Mouse (Mus musculus) ovary, postnatal 14 days (tissue): Measurements from ENCODE around the gene Entpd2.

Experiments used
- DNase-seq: peaks from one replicate; pipeline ENCODE4 v3.0.0; 2022; ENCODE audit warnings: low spot score

The Entpd2 gene

DNA sequence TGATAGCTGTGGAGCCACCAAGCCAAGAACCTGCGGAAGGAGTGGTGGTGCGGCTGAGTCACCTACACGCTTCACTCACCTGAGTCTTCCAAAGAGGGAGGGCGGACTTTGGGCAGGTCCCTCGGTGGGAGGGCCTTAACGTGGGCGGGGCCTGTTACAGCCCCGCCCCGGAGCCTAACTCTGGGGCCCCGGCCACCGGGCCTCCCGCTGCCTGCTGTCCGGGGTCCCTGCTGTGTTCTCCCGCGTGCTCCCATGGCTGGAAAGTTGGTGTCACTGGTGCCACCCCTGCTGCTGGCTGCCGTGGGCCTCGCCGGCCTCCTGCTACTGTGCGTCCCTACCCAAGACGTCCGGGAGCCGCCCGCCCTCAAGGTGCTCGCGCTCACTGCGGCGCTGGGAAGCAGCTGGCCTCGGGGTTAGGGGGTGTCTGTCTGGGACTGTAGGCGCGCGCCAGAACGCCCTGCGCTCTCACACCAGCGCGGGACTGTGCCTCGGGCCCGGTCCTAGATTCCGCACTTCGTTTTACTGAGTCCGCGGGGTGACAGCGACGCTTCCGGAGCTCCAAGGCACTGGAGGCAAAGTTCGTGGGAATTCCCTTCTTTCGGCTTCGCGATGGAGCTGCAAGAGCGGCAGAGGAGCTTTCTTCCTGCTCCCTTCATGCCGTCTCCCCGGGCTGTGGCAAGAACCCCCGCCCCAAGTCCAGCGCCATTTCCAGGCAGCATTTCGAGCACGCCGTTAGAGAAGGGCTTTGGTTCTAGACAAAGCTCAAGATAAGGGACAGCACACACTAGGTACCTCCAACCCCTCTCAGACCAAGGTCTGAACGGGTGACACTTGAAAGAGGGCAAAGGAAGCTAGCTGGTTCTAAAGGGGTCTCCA lies at the start of gene Entpd2:
TSS of gene Entpd2 (plus strand) at position 154 of the 876 bp plus-strand sequence.
- no peak for DNase-seq

DNA sequence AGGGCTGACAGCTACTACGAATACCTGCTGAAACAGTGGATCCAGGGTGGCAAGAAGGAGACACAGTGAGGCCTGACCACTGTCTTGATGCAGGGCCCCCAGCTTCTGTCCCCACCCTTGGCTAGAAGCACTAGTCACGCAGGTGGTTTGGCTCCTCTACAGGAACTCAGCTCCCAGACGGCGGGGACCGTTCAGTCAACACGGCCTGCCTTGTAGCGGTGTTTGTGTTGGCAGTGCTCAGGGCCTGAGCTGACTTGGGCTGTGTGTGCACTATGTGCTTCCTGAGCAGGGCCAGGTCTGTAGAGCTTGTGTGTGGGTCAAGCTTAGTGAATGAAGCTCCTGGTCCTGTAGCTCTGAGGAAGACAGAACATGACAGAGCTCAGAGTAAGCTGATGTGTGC lies 47.5 kb upstream of the Entpd2 start:
- no peak for DNase-seq

DNA sequence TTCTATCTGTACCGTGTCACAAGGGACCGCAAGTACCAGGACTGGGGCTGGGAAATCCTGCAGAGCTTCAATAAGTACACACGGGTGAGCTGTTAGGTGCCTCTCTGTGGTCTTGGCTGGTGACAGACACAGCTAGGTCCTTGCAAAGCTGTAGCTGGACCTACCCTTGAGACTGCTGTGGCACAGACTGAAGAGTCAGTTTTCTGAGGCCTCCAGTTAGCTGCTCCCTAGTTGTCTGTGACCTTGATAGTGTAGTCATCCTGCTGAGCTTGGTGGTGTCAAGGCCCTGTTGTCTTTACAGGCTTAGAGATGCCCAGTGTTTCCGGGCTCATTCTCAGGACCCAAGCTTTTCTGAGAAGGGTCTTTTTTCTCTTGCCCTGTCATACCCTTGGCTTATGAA lies 46.2 kb upstream of the Entpd2 start:
- DNase-seq = no peak

DNA sequence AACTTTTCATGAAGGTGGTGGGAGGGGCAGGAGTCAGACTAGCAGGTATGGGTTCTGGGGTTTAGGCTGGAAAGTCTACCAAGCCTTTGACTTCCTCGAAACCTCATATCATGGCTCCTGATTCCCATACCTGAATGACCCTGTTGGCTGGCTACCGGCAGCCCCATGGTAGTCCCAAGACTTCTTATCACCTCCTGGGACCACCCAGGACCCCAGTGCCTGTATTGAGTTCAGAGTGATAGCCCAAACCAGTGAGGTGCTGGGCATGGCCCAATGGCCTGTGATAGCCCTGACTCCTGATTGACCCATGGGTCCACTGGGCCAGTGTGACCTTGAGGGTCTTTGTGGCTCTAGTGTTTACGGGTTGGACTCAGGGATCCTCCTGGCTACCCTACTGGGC lies 45.0 kb upstream of the Entpd2 start:
- DNase-seq = no peak

DNA sequence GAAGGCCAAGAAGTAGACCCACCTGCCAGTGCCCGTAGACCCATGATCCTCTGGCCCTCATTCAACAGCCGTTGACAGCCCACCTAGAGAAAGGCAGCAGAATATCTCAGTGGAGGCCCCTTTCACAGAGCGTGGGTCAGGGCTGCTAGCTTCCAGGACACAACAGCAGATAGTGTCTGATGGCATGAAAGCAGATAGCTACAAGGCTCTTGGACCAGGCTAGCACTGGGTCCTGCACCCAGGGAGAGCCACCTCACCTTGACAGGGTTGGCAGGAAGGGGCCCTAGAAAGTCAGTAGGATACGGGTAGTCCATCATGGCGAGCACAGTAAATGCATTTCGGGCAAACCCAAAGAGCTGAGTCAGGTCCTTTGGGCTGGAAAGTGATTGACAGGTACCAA lies 41.5 kb upstream of the Entpd2 start:
- DNase-seq = no peak

DNA sequence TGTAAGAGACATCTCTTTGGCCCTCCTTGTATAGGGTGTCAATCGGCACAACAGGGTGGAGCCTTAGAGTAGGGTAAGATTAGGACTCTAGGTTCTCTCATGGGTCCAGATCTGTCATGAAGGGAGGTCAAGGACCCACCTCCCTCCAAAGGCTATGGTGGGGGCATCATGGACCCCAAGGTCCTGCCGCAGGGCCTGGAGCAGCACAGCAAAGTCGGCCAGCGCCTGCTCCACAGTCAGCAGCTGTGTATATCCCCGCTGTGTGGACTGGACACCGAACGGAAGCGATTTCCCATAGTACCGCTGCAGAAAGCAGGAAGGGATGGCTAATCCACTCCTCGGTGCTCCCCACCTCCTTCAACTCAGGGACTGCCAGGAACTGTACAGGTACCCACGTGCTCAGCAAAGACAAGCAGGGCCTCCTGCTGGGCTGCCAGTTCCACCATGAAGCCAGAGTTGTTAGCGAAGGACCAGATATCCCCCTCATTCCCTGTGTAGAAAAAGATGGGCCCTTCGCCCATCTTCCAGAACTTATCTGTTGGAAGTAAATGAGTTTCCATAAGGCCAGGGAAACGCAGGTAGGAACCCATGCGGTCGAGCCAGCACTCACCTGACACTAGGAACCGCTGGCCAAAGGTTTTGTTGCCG lies 40.1 kb upstream of the Entpd2 start:
- no peak for DNase-seq

DNA sequence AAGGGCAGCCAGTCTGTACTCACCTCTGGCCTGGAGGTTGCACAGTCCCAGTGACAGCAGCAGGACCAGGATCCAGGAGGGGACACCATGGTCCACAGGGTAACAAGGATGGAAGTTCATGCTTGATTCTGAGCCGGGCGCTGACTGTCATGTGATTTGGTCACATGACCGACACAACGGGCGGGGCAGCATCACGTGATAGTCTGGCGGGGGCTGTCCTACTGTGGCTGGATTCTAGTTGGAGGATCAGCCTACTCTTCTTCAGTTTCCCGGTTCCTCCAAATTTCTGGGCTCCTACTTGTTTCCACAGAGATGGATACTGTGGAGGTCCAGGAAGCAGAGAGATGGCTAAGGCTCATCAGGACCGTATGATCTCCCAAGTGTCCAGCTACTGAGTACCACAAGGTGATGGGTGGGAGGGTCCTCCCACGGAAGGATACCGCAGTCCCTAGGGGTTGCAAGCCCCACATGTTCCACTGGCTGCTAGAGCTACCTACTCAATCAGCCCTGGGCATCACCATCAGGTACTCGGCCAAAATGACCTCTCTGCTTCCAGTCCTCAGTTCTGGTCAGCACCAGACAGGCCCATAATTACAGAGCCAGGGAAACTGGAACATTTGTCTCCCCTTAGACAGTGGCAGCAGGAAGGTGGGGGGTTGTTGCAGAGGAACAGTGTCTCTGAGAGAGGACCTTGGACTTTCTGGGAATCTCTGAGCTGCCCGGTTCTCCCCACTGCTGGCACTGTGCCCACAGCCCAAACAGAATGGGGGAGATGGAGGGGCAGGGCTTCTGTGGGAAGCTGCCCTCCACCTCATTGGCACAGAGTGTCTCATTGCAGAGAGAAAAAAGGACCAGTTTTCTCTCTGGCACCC lies 39.2 kb upstream of the Entpd2 start, which contains the start of gene Dpp7:
TSS of gene Dpp7 (minus strand) at position 152 of the 872 bp plus-strand sequence.
- peak; percentile 70 for DNase-seq

DNA sequence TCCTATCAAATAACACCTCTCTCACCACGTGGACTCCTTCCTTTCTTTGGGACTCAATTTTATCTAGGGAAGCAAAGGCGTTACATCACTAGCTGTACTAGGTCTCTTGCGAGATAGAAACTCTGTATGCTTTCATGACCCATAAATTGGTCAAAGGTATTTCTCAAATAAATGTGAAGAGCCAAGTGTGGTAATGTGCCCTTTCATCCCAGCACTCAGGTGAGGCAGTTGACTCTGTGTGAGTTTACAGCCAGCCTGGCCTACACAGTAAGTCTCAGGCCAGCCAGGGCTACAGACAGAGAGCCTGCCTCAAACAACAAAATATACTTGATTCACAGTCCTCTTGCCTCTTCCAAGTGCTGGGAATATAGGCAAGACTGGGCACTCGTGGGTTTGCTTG lies 35.8 kb upstream of the Entpd2 start:
- no peak for DNase-seq

DNA sequence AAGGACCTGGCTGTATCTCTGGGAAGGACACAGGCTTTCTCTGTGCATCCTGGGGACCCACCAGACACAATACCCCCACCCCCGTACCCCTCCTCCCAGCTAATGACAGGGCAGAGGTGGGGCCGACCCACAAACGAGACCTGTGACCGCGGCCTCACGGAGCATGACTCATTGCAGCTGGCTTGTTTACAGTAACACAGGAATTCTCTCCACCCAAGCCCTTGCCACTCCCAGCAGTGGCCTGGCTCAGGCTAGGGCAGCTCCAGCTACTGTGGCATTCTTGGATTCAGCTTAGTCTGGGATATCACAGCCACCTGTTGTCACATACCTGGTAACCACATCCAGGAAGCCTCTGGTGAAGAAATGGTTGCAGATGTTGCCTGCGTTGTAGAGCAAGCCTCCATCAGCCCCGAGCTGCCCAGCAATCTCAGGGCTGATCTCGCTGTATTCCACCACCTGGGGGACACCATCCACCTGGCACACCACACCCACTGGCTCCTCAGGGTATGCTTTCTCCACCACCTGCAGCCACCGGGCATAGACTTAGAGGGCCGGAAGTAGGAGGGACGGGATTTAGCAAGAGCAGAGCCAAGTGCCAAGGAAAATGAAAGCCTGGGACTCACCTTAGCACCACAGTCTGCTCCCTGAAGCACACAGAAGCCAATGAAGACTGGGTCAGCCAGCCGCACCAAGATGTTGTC lies 32.0 kb upstream of the Entpd2 start:
- DNase-seq = no peak

DNA sequence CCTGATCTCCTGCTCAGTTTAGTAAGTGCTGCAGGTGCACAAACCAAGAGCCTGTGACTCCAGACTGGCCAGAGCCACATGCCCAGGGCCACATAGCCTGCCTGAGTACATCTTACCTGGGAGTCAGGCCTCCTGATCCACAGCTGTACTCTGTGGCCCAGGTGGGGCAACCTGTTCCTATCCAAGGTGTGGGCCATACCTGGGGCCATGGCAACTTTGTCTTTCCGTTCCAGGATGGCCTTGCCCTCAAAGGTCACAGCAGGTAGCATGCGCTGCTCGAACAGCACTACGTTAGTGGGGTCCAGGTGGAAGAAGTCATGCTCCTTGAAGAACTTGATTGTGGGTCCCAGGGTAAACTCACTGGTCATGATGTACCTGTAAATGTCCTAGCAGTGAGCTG lies 31.4 kb upstream of the Entpd2 start:
- no peak for DNase-seq

DNA sequence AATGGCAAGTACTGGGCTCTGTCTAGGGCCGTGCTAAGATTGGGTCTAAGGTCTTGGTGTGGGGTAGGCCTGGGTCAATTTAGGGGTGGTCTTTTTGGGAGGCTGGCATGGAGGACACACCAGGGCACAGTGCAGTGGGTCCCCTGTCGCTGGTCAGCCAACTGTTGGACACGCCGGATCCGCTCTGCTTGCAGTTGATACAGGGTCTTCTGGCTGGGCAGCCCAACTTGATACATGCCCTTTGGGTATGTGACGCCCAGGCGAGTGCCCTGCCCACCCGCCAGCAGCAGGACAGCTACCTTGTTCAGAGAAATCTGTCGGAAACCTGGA lies 30.9 kb upstream of the Entpd2 start:
- no peak for DNase-seq

DNA sequence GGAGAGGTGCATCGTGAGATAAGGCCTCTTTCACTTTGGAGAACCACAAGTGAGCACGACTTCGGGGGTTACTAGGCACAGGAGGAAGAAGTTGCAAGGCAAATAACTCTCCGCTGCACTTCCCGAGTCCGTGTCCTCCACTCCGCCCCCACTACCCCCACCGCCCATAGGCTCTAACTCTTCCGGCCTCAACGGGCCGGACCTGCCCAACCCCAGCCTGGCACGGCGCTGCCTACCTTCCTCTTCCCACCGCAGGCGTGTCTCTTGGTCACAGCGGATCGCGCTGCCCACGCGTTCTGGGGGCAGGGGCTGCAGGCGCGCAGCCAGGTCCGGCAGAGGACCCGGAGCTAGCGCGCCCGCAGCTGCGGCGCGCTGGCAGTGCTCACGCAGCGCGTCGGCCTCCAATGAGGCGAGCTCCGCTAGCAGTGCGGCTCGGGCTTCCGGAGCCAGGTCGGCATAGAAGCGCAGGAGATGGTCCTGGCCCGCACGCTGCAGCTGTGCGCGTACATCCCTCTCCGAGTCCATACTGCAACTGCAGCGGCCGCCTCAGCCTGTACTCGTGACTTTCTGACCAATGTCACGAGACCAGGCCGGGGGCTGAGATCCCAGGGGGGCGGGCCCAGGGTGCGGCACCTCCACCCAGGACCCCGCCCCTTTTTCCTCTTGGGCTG lies 30.4 kb upstream of the Entpd2 start, which contains the start of gene Uap1l1:
TSS of gene Uap1l1 (minus strand) at position 592 of the 671 bp plus-strand sequence.
- DNase-seq = peak; percentile 57

DNA sequence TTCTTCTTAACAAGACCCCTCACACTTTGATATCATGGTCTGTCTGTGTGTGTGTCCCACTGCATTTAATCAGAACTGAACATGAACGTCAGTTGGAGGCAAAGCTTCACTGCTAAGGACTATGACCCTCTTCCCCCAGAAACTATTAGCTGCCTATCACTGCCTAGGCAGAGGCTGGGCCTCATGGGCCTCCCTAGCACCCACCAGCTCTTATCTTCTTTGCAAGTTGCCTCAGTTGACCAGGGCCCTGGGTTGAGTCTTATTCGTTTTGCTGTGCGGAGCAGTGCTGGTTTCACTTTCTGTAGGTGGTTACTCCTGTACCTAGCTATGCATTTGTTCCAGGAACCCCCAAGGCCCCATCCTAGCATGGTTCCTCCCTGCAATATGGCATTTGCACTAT lies 25.7 kb upstream of the Entpd2 start:
- DNase-seq = no peak

DNA sequence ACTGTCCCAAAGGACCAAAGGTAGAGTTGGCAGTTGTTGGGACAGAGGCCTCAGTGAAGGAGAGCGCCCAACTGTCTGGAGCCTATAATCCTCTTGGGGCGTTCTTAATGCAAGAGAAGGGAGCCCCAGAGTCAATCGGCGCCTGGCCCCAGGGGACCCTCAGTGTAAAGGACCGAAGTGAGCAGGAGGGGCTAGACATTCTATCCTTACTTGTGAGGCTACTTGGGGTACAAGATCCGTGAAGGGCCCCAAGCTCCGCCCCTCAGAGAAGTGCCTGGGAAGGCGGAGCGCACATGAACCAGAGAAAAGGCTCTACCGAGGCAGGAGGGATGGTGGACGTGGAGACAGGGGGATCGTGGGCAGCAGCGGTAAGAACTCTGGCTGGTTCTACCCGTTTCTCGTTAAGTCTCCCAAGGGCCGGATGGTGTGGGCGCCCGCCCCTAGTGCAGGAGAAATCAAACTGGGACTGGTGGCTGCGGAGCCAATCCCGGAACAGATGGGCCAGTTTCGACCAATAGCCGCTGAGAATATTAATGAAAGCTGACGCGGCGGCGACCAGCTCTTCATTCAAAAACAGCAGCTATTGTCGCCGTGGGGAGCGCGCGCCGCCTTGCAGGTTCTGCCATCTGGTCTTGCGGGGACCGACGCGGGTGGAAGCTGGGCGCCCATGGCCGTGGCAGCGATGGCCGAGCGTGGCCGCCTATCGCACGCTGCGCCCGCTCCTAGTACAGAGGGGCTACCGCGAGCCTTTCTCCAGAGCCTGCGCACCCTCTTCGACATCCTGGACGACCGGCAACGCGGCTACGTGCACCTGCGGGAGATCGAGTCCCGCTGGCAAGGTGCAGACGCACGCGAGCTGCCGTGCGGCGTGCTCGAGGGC lies 23.7 kb upstream of the Entpd2 start, which contains the start of gene Sapcd2:
TSS of gene Sapcd2 (plus strand) at position 558 of the 880 bp plus-strand sequence.
- DNase-seq = peak; percentile 65

DNA sequence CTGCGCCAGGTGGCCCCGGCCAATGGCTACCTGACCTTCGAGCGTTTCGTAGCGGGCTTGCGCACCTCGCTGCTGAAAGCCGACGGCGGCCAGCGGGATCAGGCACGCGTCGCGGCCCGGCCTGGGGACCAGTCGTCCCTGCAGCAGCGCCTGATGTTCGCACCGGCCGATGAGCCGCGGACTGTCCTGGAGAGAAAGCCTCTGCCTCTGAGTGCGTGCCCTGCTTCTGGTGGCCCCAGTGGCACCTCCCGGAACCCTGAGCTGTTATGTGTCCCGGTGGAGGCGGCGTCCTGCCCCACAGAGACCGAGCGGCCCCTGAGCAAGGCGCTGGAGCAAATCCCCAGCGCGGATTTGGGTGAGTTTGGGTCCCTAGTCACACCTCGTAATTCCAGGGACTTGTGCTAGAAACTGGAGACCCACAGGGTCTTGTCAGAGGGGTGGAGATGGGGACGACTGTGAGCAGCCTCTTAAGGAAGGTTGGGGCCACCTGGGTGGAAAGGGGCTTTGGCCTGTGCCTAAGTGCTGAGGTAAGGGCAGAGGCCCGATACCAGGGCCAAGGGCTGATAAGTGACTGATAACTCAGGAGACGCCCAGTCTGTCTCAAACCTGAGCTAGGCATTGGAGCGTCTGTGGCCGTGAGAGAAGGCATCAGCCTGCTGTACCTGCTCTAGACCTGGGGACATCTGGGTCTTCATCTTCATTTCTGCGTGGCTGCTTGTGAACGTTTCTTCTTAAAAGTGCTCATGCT lies 22.9 kb upstream of the Entpd2 start:
- DNase-seq = no peak

DNA sequence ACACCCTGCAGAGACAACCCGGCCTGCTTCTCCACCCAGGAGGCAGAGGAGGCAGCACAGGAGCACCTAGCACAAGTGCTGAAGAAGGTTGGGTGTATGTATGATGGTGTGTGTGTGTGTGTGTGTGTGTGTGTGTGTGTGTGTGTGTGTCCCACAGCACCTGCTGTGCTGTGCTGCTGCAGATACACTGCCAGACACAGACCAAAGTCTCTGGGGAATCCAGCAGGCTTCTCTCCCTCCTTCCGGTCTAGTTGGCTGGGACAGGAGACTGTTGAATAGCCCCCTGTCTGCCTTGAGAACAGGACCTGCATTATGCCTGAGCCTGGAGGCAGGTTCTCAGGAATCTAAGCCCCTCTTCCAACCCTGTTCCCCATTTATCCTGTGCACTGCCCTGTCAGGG lies 22.2 kb upstream of the Entpd2 start:
- DNase-seq = no peak

DNA sequence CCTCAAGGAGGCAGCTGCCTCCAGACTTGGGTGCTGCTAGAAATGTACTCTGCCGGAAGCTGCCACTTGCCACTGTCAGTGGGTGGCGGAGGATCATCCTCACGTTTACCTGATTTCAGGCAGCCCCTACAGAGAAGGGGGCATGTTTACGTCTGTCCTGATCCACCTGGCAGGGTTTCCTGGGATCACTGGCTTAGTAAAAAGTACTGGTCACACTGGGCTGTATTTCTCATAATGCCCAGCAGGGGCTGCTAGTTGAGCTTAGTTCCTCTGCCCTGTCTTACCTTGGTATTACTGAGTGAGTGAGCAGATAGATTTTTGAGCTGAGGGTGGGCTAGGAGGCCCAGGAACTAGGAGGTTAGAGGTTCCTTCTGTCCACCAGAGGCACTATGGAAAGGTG lies 19.1 kb upstream of the Entpd2 start:
- DNase-seq = no peak

DNA sequence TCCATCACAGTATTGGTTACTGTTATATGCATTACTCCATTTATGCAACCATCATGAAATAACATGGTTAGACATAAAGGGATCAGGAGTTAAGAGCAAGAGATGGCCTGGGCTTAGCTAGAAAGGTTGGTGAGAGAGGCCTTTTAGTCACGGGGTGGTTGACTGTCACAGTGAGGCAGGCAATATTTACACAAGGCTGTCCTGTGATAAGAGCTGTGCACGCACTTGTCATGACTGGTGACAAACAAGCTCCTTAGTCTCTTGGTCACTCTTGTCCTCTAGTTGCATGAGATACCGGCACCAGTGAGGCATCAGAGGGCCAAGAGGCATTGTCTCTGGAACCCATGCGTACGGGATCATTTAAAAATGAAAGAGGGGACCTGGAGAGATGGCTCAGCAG lies 11.2 kb upstream of the Entpd2 start:
- no peak for DNase-seq

DNA sequence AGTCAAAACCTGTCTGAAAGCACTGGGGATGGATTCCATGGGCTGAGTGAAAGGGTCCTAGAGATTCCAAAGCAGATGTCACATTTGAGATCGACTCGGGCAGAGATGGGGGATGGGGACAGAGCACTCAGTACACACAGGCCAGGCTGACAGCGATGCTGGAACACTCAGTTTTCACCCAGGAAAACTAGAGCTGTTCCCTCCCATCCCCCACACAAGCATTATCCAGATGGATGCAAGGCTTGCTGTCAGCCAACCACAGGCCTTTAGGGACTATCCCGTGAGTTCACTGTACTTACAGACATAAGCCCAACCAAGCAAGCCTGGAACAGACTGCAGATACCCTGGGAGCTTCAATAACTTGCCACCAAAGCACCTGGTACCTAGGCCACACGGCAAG lies 4.4 kb upstream of the Entpd2 start:
- no peak for DNase-seq
